Mouse (Mus musculus): ENCODE results near the gene Tardbp. TPM values are rescaled to one million over a fixed set of nuclear protein-coding genes. Genes with fewer than 3 reads are reported as not detected.
A peak's percentile ranks its signal among the peaks of the same experiment; 100 is the strongest.

The Tardbp gene
- total and polyA plus RNA-seq, 2 experiments from 2014 or later = 121 to 205 TPM

DNA sequence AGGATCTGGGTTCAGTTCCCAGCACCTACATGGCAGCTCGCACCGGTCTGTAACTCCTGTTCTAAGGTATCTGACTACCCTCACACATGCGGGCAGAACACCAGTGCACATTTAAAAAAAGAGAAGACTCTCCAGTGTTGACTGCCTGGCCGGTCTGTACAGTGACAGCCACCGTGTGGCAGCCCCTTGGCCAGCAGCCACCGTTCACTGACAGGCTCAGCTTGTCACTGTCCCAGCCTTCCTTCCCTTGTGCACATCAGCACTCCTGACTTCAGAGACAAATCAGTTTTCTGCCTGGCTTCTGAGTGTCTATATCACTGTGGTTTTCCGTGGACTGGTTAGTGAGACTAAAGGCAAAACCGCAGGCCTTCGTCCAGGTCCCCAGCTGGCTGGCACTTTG is 38.0 kb downstream of the Tardbp start:
- H3K36me3 ChIP-seq (ENCODE audit: insufficient read depth, low read length) = 0 out of 2 replicates have a peak, but pooled peaks cover 1% of the 10 kb centered on the region
- no peak overlapping the region for H3K4me2 ChIP-seq (ENCODE audit: low read depth, low read length)
- H3K9ac ChIP-seq (replicated peaks; ENCODE audit: low read length) = no peak overlapping the region
- H3K4me3 ChIP-seq (ENCODE audit: low read length) = no peak overlapping the region
- no peak for TF ChIP-seq CTCF (IDR thresholded peaks at IDR 0.05; ENCODE audit: low read depth)
- WGBS = 60% methylated on average over 9 of the region's 9 CpGs
- H3K4me1 ChIP-seq (ENCODE audit: insufficient read depth, low read length) = peaks cover 5% of the 10 kb centered on the region; the same call in 1 of the 2 replicates
- DNase-seq (ENCODE audit: low spot score) = peak; percentile 25
- no peak overlapping the region for H3K27ac ChIP-seq
- H3K9me3 ChIP-seq (ENCODE audit: low read length) = no peaks in the 10 kb centered on the region
- no peak for ATAC-seq
- H3K27me3 ChIP-seq (ENCODE audit: insufficient read depth, low read length) = no peaks in the 10 kb centered on the region

DNA sequence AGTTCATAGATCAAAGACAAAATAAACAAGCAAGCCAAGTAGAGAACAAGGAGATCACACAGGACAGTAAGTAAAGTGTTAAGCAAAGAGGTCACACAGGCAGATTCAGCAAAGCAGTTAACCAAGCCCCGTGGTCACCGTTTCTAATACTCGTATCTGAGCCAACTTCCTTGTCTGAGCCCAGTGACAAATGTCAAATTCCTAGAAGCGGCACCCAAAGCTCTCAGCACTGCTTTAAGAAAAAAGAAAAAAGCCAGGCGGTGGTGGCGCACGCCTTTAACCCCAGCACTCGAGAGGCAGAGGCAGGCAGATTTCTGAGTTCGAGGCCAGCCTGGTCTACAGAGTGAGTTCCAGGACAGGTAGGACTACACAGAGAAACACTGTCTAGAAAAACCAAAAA is 40.2 kb downstream of the Tardbp start:
- Histone ChIP-seq H3K4me3 (ENCODE audit: low read length) (no peak overlapping the region), H3K4me1 (ENCODE audit: insufficient read depth, low read length) (no peaks in the 10 kb centered on the region), H3K27me3 (ENCODE audit: insufficient read depth, low read length) (no peaks in the 10 kb centered on the region), H3K36me3 (ENCODE audit: insufficient read depth, low read length) (peaks cover 2% of the 10 kb centered on the region; the same call in 1 of the 2 replicates), H3K4me2 (ENCODE audit: low read depth, low read length) (no peak overlapping the region), H3K9ac (replicated peaks; ENCODE audit: low read length) (no peak overlapping the region), H3K27ac (no peak overlapping the region), H3K9me3 (ENCODE audit: low read length) (no peaks in the 10 kb centered on the region)
- WGBS = 80% methylated on average over 9 of the region's 9 CpGs
- TF ChIP-seq CTCF (IDR thresholded peaks at IDR 0.05; ENCODE audit: low read depth) = no peak
- no peak for DNase-seq (ENCODE audit: low spot score)
- no peak for ATAC-seq

GRCm38 (mm10) chr4:148583257-148583656 is 43.6 kb downstream of the Tardbp start:
- H3K27me3 ChIP-seq (ENCODE audit: insufficient read depth, low read length) = no peaks in the 10 kb centered on the region
- no peaks in the 10 kb centered on the region for H3K4me1 ChIP-seq (ENCODE audit: insufficient read depth, low read length)
- ATAC-seq (no peak), DNase-seq (ENCODE audit: low spot score) (no peak)
- no peak for TF ChIP-seq CTCF (IDR thresholded peaks at IDR 0.05; ENCODE audit: low read depth)
- H3K9ac ChIP-seq (replicated peaks; ENCODE audit: low read length) = no peak overlapping the region
- H3K4me2 ChIP-seq (ENCODE audit: low read depth, low read length) = no peak overlapping the region
- no peak overlapping the region for H3K4me3 ChIP-seq (ENCODE audit: low read length)
- H3K36me3 ChIP-seq (ENCODE audit: insufficient read depth, low read length) = peaks cover 29% of the 10 kb centered on the region
- H3K27ac ChIP-seq = no peak overlapping the region
- 81% methylated on average over 4 of the region's 4 CpGs for WGBS
- H3K9me3 ChIP-seq (ENCODE audit: low read length) = no peaks in the 10 kb centered on the region

DNA sequence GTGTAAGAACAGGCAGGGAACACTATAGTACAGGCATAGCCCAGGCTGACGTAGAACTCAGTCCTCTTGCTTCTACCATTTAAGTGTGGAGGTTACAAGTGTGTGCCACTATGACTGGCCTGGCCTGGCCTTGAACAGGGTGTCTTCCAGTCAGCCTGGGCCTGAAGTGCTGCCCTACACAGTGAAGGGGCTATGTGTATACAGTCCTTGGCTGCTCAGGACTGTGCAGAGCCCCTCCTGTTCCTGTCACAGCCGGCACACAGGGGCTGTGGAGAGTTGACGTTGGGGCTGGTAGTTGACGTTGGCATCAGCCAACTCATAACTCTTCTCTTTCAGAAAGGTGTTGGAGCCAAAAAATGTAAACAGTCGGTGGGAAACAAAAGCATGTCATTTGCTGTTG is 45.4 kb downstream of the Tardbp start:
- H3K36me3 ChIP-seq (ENCODE audit: insufficient read depth, low read length) = peaks cover 38% of the 10 kb centered on the region
- no peak for TF ChIP-seq CTCF (IDR thresholded peaks at IDR 0.05; ENCODE audit: low read depth)
- ATAC-seq = no peak
- 92% methylated on average over 5 of the region's 5 CpGs for WGBS
- no peak overlapping the region for H3K27ac ChIP-seq
- no peaks in the 10 kb centered on the region for H3K9me3 ChIP-seq (ENCODE audit: low read length)
- no peak overlapping the region for H3K4me3 ChIP-seq (ENCODE audit: low read length)
- H3K9ac ChIP-seq (replicated peaks; ENCODE audit: low read length) = no peak overlapping the region
- no peak overlapping the region for H3K4me2 ChIP-seq (ENCODE audit: low read depth, low read length)
- no peak for DNase-seq (ENCODE audit: low spot score)
- no peaks in the 10 kb centered on the region for H3K27me3 ChIP-seq (ENCODE audit: insufficient read depth, low read length)
- H3K4me1 ChIP-seq (ENCODE audit: insufficient read depth, low read length) = no peaks in the 10 kb centered on the region

GRCm38 (mm10) chr4:148580765-148581164 is 46.1 kb downstream of the Tardbp start:
- H3K27ac ChIP-seq = no peak overlapping the region
- no peaks in the 10 kb centered on the region for H3K9me3 ChIP-seq (ENCODE audit: low read length)
- no peaks in the 10 kb centered on the region for H3K4me1 ChIP-seq (ENCODE audit: insufficient read depth, low read length)
- peaks cover 44% of the 10 kb centered on the region for H3K36me3 ChIP-seq (ENCODE audit: insufficient read depth, low read length)
- ATAC-seq = peak; percentile 31; the same call in 1 of the 2 replicates
- DNase-seq (ENCODE audit: low spot score) = no peak
- no peak overlapping the region for H3K4me2 ChIP-seq (ENCODE audit: low read depth, low read length)
- WGBS = 75% methylated on average over 9 of the region's 9 CpGs
- no peak overlapping the region for H3K4me3 ChIP-seq (ENCODE audit: low read length)
- TF ChIP-seq CTCF (IDR thresholded peaks at IDR 0.05; ENCODE audit: low read depth) = no peak
- no peak overlapping the region for H3K9ac ChIP-seq (replicated peaks; ENCODE audit: low read length)
- no peaks in the 10 kb centered on the region for H3K27me3 ChIP-seq (ENCODE audit: insufficient read depth, low read length)

DNA sequence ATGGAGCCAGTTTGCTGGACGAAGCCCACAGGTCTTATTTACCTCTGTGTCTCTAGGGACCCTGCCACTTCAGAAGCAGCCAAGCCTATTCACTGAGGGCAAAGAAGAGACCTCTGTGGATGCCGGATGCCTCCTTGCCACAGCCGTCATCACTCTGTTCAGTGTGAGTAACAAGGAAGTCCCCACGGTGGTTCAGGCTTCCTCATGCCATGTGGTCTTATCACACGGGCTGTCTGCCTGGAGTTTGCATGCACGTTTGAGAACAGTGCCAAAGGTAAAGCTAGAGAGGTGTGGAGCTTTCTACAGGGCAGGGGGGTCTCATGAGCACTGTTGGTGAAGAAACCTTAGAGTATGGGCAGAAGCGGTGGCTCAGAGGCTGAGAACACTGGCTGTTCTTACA is 53.6 kb downstream of the Tardbp start:
- Histone ChIP-seq H3K27ac (no peak overlapping the region), H3K4me1 (ENCODE audit: insufficient read depth, low read length) (no peaks in the 10 kb centered on the region), H3K4me3 (ENCODE audit: low read length) (no peak overlapping the region), H3K27me3 (ENCODE audit: insufficient read depth, low read length) (no peaks in the 10 kb centered on the region), H3K9ac (replicated peaks; ENCODE audit: low read length) (no peak overlapping the region), H3K4me2 (ENCODE audit: low read depth, low read length) (no peak overlapping the region), H3K36me3 (ENCODE audit: insufficient read depth, low read length) (peaks cover 81% of the 10 kb centered on the region), H3K9me3 (ENCODE audit: low read length) (no peaks in the 10 kb centered on the region)
- no peak for ATAC-seq
- no peak for DNase-seq (ENCODE audit: low spot score)
- TF ChIP-seq CTCF (IDR thresholded peaks at IDR 0.05; ENCODE audit: low read depth) = no peak
- WGBS = 90% methylated on average over 7 of the region's 7 CpGs

- H3K4me3 ChIP-seq (ENCODE audit: low read length) = no peak overlapping the region
- WGBS = 89% methylated on average over 9 of the region's 9 CpGs
- H3K36me3 ChIP-seq (ENCODE audit: insufficient read depth, low read length) = peaks cover 85% of the 10 kb centered on the region
- DNase-seq (ENCODE audit: low spot score) (no peak), ATAC-seq (no peak)
- H3K4me2 ChIP-seq (ENCODE audit: low read depth, low read length) = no peak overlapping the region
- TF ChIP-seq CTCF (IDR thresholded peaks at IDR 0.05; ENCODE audit: low read depth) = no peak
- no peaks in the 10 kb centered on the region for H3K27me3 ChIP-seq (ENCODE audit: insufficient read depth, low read length)
- H3K4me1 ChIP-seq (ENCODE audit: insufficient read depth, low read length) = no peaks in the 10 kb centered on the region
- no peaks in the 10 kb centered on the region for H3K9me3 ChIP-seq (ENCODE audit: low read length)
- no peak overlapping the region for H3K9ac ChIP-seq (replicated peaks; ENCODE audit: low read length)
- H3K27ac ChIP-seq = no peak overlapping the region
Measured at GRCm38 (mm10) chr4:148570693-148571295, 56.0 kb downstream of the Tardbp start.
